Comparison of ENCODE assay signal across 22 mouse cellular contexts in the genomic region with DNA sequence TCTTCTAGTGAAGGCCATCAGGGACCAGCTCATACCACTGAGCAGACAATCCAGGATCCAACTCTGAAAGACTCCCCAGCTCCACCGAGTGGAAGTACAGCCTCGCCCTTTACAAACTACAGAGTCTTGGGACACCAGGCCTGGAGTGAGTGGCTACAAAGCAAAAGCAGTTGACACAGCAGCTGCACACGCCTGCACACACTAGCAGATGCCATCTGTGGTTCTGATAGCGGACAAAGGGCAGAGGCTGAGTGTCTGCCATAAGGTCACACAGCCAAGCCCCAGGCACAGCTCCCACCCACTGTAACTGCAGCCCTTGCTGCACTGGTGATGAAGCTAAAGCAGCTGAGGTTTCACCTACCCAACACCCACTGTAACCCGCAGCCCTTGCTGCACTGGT. TPM values are rescaled to one million over a fixed set of nuclear protein-coding genes. Genes with fewer than 3 reads are reported as not detected.
DNase-seq lines count a peak whose midpoint lies in the region; ATAC-seq and TF ChIP-seq lines count a peak whose summit lies in the region.
"Had no signal": no experiment of that assay in that cellular context is flagged by ENCODE, and none has a peak within 500 bp of the region (broad histone marks: within the 10 kb centered on the region; RNA-seq: fewer than 3 reads in every experiment).

No protein-coding gene starts in this region.

- TF ChIP-seq POLR2A in myocyte (IDR thresholded peaks at IDR 0.05; ENCODE audit: insufficient read length, low read depth), result no peak

- DNase-seq in hindbrain, embryonic 10.5 days (ENCODE audit: low spot score), result no peak
- no peak for DNase-seq in hindbrain, embryonic 11.5 days (ENCODE audit: low spot score)
- no peak for DNase-seq in heart, adult 8-10 months (ENCODE audit: low spot score)
- no peak for DNase-seq in layer of hippocampus, adult 9-10 months (ENCODE audit: low spot score)
- DNase-seq: adrenal gland, postnatal 10 days; cerebellum, adult 11 months; cerebellum, adult 8-10 months; cerebellum, postnatal 25 days; forebrain, postnatal 0 days; gastrocnemius, postnatal 14 days; heart, adult 2 months had no signal

- no peaks in the 10 kb centered on the region for H3K27me3 ChIP-seq in hindbrain, embryonic 10.5 days (ENCODE audit: insufficient read depth, poor library complexity, severe bottlenecking)
- H3K27me3 ChIP-seq in hindbrain, embryonic 11.5 days (ENCODE audit: control insufficient read depth, insufficient read depth, low read length), result no peaks in the 10 kb centered on the region
- no peaks in the 10 kb centered on the region for H3K27me3 ChIP-seq in midbrain, embryonic 16.5 days (ENCODE audit: control insufficient read depth, insufficient read depth, low read depth, low read length)
- no peaks in the 10 kb centered on the region for H3K27me3 ChIP-seq in midbrain, embryonic 13.5 days
- H3K27me3 ChIP-seq in myocyte (ENCODE audit: control insufficient read depth, insufficient read depth, insufficient read length), result no peaks in the 10 kb centered on the region
- H3K27me3 ChIP-seq: embryonic facial prominence, embryonic 13.5 days; forebrain, embryonic 13.5 days; heart, embryonic 12.5 days; hindbrain, embryonic 13.5 days had no signal

- no peak overlapping the region for H3K4me2 ChIP-seq in hindbrain, embryonic 11.5 days (replicated peaks; ENCODE audit: low read depth, low read length)
- H3K4me2 ChIP-seq in midbrain, embryonic 16.5 days (ENCODE audit: low read length), result no peak overlapping the region
- no peak overlapping the region for H3K4me2 ChIP-seq in midbrain, embryonic 13.5 days (replicated peaks)
- H3K4me2 ChIP-seq in myocyte (ENCODE audit: low read depth), result no peak overlapping the region
- H3K4me2 ChIP-seq: embryonic facial prominence, embryonic 13.5 days; forebrain, embryonic 13.5 days; heart, embryonic 12.5 days; hindbrain, embryonic 13.5 days had no signal

- peak overlapping the region; percentile 35; the same call in 1 of the 2 replicates for H3K27ac ChIP-seq in hindbrain, embryonic 10.5 days
- H3K27ac ChIP-seq in hindbrain, embryonic 11.5 days (ENCODE audit: low read depth, low read length), result no peak overlapping the region
- H3K27ac ChIP-seq in midbrain, embryonic 16.5 days (ENCODE audit: low read length), result no peak overlapping the region
- H3K27ac ChIP-seq in midbrain, embryonic 13.5 days, result no peak overlapping the region
- H3K27ac ChIP-seq: embryonic facial prominence, embryonic 13.5 days; forebrain, embryonic 13.5 days; heart, adult 2 months; hindbrain, embryonic 13.5 days had no signal

- H3K9ac ChIP-seq in hindbrain, embryonic 11.5 days (ENCODE audit: low read depth, low read length), result no peak overlapping the region
- H3K9ac ChIP-seq in midbrain, embryonic 16.5 days (ENCODE audit: low read depth, low read length), result no peak overlapping the region
- no peak overlapping the region for H3K9ac ChIP-seq in midbrain, embryonic 13.5 days (replicated peaks)
- H3K9ac ChIP-seq: embryonic facial prominence, embryonic 13.5 days; forebrain, embryonic 13.5 days; forebrain, postnatal 0 days; heart, embryonic 12.5 days; hindbrain, embryonic 13.5 days had no signal

- no peak overlapping the region for H3ac ChIP-seq in myocyte (ENCODE audit: control insufficient read depth, insufficient read length)

- no peak for ATAC-seq in hindbrain, embryonic 11.5 days (ENCODE audit: low FRiP score)
- ATAC-seq in midbrain, embryonic 16.5 days, result 0 out of 2 replicates have a peak, but pooled peaks have one; percentile 29
- no peak for ATAC-seq in midbrain, embryonic 13.5 days
- ATAC-seq: forebrain, embryonic 13.5 days; forebrain, postnatal 0 days had no signal

- no peaks in the 10 kb centered on the region for H3K4me1 ChIP-seq in hindbrain, embryonic 10.5 days (replicated peaks)
- no peaks in the 10 kb centered on the region for H3K4me1 ChIP-seq in hindbrain, embryonic 11.5 days (replicated peaks; ENCODE audit: control insufficient read depth, insufficient read depth, low read length)
- no peaks in the 10 kb centered on the region for H3K4me1 ChIP-seq in midbrain, embryonic 16.5 days (ENCODE audit: control insufficient read depth, insufficient read depth, low read length)
- H3K4me1 ChIP-seq in midbrain, embryonic 13.5 days (replicated peaks), result no peaks in the 10 kb centered on the region
- H3K4me1 ChIP-seq: embryonic facial prominence, embryonic 13.5 days; forebrain, embryonic 13.5 days; heart, embryonic 12.5 days; hindbrain, embryonic 13.5 days had no signal

- H3K9me3 ChIP-seq in hindbrain, embryonic 10.5 days, result no peaks in the 10 kb centered on the region
- no peaks in the 10 kb centered on the region for H3K9me3 ChIP-seq in hindbrain, embryonic 11.5 days (ENCODE audit: control insufficient read depth, low read length)
- no peaks in the 10 kb centered on the region for H3K9me3 ChIP-seq in midbrain, embryonic 16.5 days (replicated peaks; ENCODE audit: control insufficient read depth, low read length, poor library complexity, severe bottlenecking)
- H3K9me3 ChIP-seq in midbrain, embryonic 13.5 days, result no peaks in the 10 kb centered on the region
- H3K9me3 ChIP-seq: embryonic facial prominence, embryonic 13.5 days; forebrain, embryonic 13.5 days; heart, embryonic 12.5 days; hindbrain, embryonic 13.5 days had no signal

- peaks cover 98% of the 10 kb centered on the region for H3K36me3 ChIP-seq in hindbrain, embryonic 10.5 days
- 0 out of 2 replicates have a peak, but pooled peaks cover 6% of the 10 kb centered on the region for H3K36me3 ChIP-seq in hindbrain, embryonic 11.5 days (ENCODE audit: control insufficient read depth, insufficient read depth, low read length)
- H3K36me3 ChIP-seq in midbrain, embryonic 16.5 days (ENCODE audit: control insufficient read depth, insufficient read depth, low read length), result peaks cover 51% of the 10 kb centered on the region
- H3K36me3 ChIP-seq in midbrain, embryonic 13.5 days, result peaks cover 96% of the 10 kb centered on the region
- peaks cover 9% of the 10 kb centered on the region for H3K36me3 ChIP-seq in myocyte (ENCODE audit: control insufficient read depth, insufficient read depth)

- WGBS in hindbrain, embryonic 10.5 days, result 81% methylated on average over 5 of the region's 5 CpGs
- 87% methylated on average over 5 of the region's 5 CpGs for WGBS in hindbrain, embryonic 11.5 days
- WGBS in midbrain, embryonic 16.5 days, result 89% methylated on average over 5 of the region's 5 CpGs
- 86% methylated on average over 5 of the region's 5 CpGs for WGBS in midbrain, embryonic 13.5 days

- no peak overlapping the region for H3K4me3 ChIP-seq in hindbrain, embryonic 10.5 days
- no peak overlapping the region for H3K4me3 ChIP-seq in hindbrain, embryonic 11.5 days (ENCODE audit: low read depth, low read length)
- H3K4me3 ChIP-seq in midbrain, embryonic 16.5 days (ENCODE audit: low read depth, low read length), result no peak overlapping the region
- H3K4me3 ChIP-seq in midbrain, embryonic 13.5 days (replicated peaks), result no peak overlapping the region
- no peak overlapping the region for H3K4me3 ChIP-seq in myocyte
- H3K4me3 ChIP-seq: embryonic facial prominence, embryonic 13.5 days; forebrain, embryonic 13.5 days; heart, adult 2 months; heart, embryonic 12.5 days; hindbrain, embryonic 13.5 days had no signal

- H3K79me2 ChIP-seq in myocyte (ENCODE audit: control insufficient read depth, insufficient read depth), result no peaks in the 10 kb centered on the region

TF ChIP-seq in myocyte, 11 proteins besides CTCF, POLR2A, EP300 and RAD21 (continues in another document):
- no peak for TF ChIP-seq POLR2AphosphoS2 (IDR thresholded peaks at IDR 0.05; ENCODE audit: insufficient read length, low read depth)
- TF ChIP-seq MYOD1 (IDR thresholded peaks at IDR 0.05; ENCODE audit: control insufficient read depth in 1 of 3, insufficient read length in 2 of 3, low read depth in 2 of 3), result peak in 2 of 3 experiments; percentile 84 to 94
- TF ChIP-seq CEBPB (IDR thresholded peaks at IDR 0.05; ENCODE audit: insufficient read depth, poor library complexity, severe bottlenecking), result no peak
- TF ChIP-seq REST (IDR thresholded peaks at IDR 0.05; ENCODE audit: insufficient read depth, insufficient read length), result no peak
- no peak for TF ChIP-seq USF1 (IDR thresholded peaks at IDR 0.05; ENCODE audit: low read depth)
- peak; percentile 8 for TF ChIP-seq TCF12 (IDR thresholded peaks at IDR 0.05; ENCODE audit: insufficient read depth, poor library complexity, severe bottlenecking)

RNA-seq across cellular contexts. Expression of a gene that starts 10.9 kb away (rescaled TPM):
- polyA plus RNA-seq in hindbrain, embryonic 10.5 days (2016; fragmentation: Nextera tagmentation; extraction: Ambion mirVana), result 91.4 and 93.2 TPM in 2 replicates
- 64.7 and 70.6 TPM in 2 replicates for polyA plus RNA-seq in hindbrain, embryonic 11.5 days (2014; fragmentation: Nextera tagmentation; extraction: Ambion mirVana)
- polyA plus RNA-seq in midbrain, embryonic 16.5 days (2015; fragmentation: Nextera tagmentation; extraction: Ambion mirVana), result 101 and 104 TPM in 2 replicates
- 99.2 and 108 TPM in 2 replicates for polyA plus RNA-seq in midbrain, embryonic 13.5 days (2015; fragmentation: Nextera tagmentation; extraction: Ambion mirVana)
- polyA plus RNA-seq in myocyte (2012; fragmentation: generic; extraction: Trizol), result 73.3 TPM
- 10 to 100 TPM; 36.1 to 51.7 (median 47.6) TPM for total RNA-seq in heart, adult 8-10 months (2022)

RNA-seq across cellular contexts. Expression of a gene that starts 22.3 kb away (rescaled TPM):
- polyA plus RNA-seq in hindbrain, embryonic 10.5 days (2016; fragmentation: Nextera tagmentation; extraction: Ambion mirVana), result 1.3 and 3.0 TPM in 2 replicates
- polyA plus RNA-seq in hindbrain, embryonic 11.5 days (2014; fragmentation: Nextera tagmentation; extraction: Ambion mirVana), result 0.86 and 1.7 TPM in 2 replicates
- 1.9 and 2.4 TPM in 2 replicates for polyA plus RNA-seq in midbrain, embryonic 16.5 days (2015; fragmentation: Nextera tagmentation; extraction: Ambion mirVana)
- 0.82 and 0.89 TPM in 2 replicates for polyA plus RNA-seq in midbrain, embryonic 13.5 days (2015; fragmentation: Nextera tagmentation; extraction: Ambion mirVana)
- 410 TPM for polyA plus RNA-seq in myocyte (2012; fragmentation: generic; extraction: Trizol)
- 1 to 10 TPM; 3.3 to 4.2 (median 4.1) TPM for total RNA-seq in heart, adult 8-10 months (2022)

RNA-seq across cellular contexts. Expression of a gene that starts 27.9 kb away (rescaled TPM):
- 27.7 and 30.0 TPM in 2 replicates for polyA plus RNA-seq in hindbrain, embryonic 10.5 days (2016; fragmentation: Nextera tagmentation; extraction: Ambion mirVana)
- polyA plus RNA-seq in hindbrain, embryonic 11.5 days (2014; fragmentation: Nextera tagmentation; extraction: Ambion mirVana), result 23.7 and 24.2 TPM in 2 replicates
- 33.6 and 34.2 TPM in 2 replicates for polyA plus RNA-seq in midbrain, embryonic 16.5 days (2015; fragmentation: Nextera tagmentation; extraction: Ambion mirVana)
- polyA plus RNA-seq in midbrain, embryonic 13.5 days (2015; fragmentation: Nextera tagmentation; extraction: Ambion mirVana), result 32.2 and 36.2 TPM in 2 replicates
- 51.8 TPM for polyA plus RNA-seq in myocyte (2012; fragmentation: generic; extraction: Trizol)
- 10 to 100 TPM; 37.1 to 41.9 (median 37.5) TPM for total RNA-seq in heart, adult 8-10 months (2022)

RNA-seq across cellular contexts. Expression of a gene that starts 54.9 kb away (rescaled TPM):
- polyA plus RNA-seq in hindbrain, embryonic 10.5 days (2016; fragmentation: Nextera tagmentation; extraction: Ambion mirVana), result 1.4 and 5.1 TPM in 2 replicates
- 8.2 and 8.5 TPM in 2 replicates for polyA plus RNA-seq in hindbrain, embryonic 11.5 days (2014; fragmentation: Nextera tagmentation; extraction: Ambion mirVana)
- 50.8 and 64.8 TPM in 2 replicates for polyA plus RNA-seq in midbrain, embryonic 16.5 days (2015; fragmentation: Nextera tagmentation; extraction: Ambion mirVana)
- 26.8 and 28.5 TPM in 2 replicates for polyA plus RNA-seq in midbrain, embryonic 13.5 days (2015; fragmentation: Nextera tagmentation; extraction: Ambion mirVana)
- not detected for polyA plus RNA-seq in myocyte (2012; fragmentation: generic; extraction: Trizol)
- not detected for total RNA-seq in heart, adult 8-10 months (2022)
- total RNA-seq: gastrocnemius, adult 18-20 months; gastrocnemius, postnatal 14 days; heart, adult 2 months; heart, postnatal 25 days; MEL had no signal
- polyA plus RNA-seq: C2C12 had no signal

Comparison
In these comparisons a context has a peak if more than half of its experiments do, and no peak if none do; other contexts are left out.
1. RNA of a gene that starts 22.3 kb away (polyA plus RNA-seq): 410 TPM in myocyte (single experiment); 1.9 to 2.4 TPM in midbrain, embryonic 16.5 days, 0.86 to 1.7 TPM in hindbrain, embryonic 11.5 days, 1.3 to 3.0 TPM in hindbrain, embryonic 10.5 days and 0.82 to 0.89 TPM in midbrain, embryonic 13.5 days; every median in the first group is over 100 times any median in the second.